ENCODE assay signal across 13 mouse cellular contexts in genomic region chr8:29978585-29979505, GRCm38 (mm10).
DNase-seq lines count a peak whose midpoint lies in the region; ATAC-seq lines count a peak whose summit lies in the region.
"Had no signal": no experiment of that assay in that cellular context is flagged by ENCODE, and none has a peak within 500 bp of the region (broad histone marks: within the 10 kb centered on the region; RNA-seq: fewer than 3 reads in every experiment).

No protein-coding gene starts in this region.

- no peak overlapping the region for H3K4me2 ChIP-seq in midbrain, embryonic 11.5 days
- no peak overlapping the region for H3K4me2 ChIP-seq in forebrain, embryonic 16.5 days (ENCODE audit: low read length)
- 0 out of 2 replicates have a peak overlapping the region, but pooled peaks have one; percentile 10 for H3K4me2 ChIP-seq in midbrain, embryonic 14.5 days (ENCODE audit: low read length)

- H3K36me3 ChIP-seq in midbrain, embryonic 11.5 days (ENCODE audit: control insufficient read depth, insufficient read depth, low read length): no peaks in the 10 kb centered on the region
- H3K36me3 ChIP-seq in midbrain, embryonic 10.5 days: no peaks in the 10 kb centered on the region
- H3K36me3 ChIP-seq in forebrain, embryonic 16.5 days (ENCODE audit: control insufficient read depth, insufficient read depth): no peaks in the 10 kb centered on the region
- H3K36me3 ChIP-seq in midbrain, embryonic 14.5 days (ENCODE audit: control insufficient read depth, insufficient read depth, low read length): no peaks in the 10 kb centered on the region

- 59% methylated on average over 10 of the region's 10 CpGs for WGBS in midbrain, embryonic 11.5 days
- WGBS in midbrain, embryonic 10.5 days: 67% methylated on average over 10 of the region's 10 CpGs
- WGBS in forebrain, embryonic 16.5 days: 8% methylated on average over 10 of the region's 10 CpGs
- 23% methylated on average over 10 of the region's 10 CpGs for WGBS in midbrain, embryonic 14.5 days

- peak; percentile 20 for DNase-seq in embryo, embryonic 11 days
- DNase-seq in embryo, embryonic 10 days (ENCODE audit: low spot score): no peak
- DNase-seq in midbrain, embryonic 11.5 days (ENCODE audit: low spot score, missing footprints): peak; percentile 57
- no peak for DNase-seq in midbrain, embryonic 10.5 days (ENCODE audit: low spot score)
- peak; percentile 72 for DNase-seq in midbrain, embryonic 14.5 days
- DNase-seq in adipocyte (ENCODE audit: low spot score): no peak
- DNase-seq in ovary, postnatal 10 days (ENCODE audit: low spot score): no peak
- DNase-seq: cerebellum, postnatal 14 days; liver; lung, postnatal 10 days; thymus, postnatal 14 days had no signal

- ATAC-seq in midbrain, embryonic 11.5 days (ENCODE audit: low FRiP score): no peak
- peak; percentile 79 for ATAC-seq in forebrain, embryonic 16.5 days
- peak; percentile 48; the same call in 1 of the 2 replicates for ATAC-seq in midbrain, embryonic 14.5 days (ENCODE audit: low FRiP score, low TSS enrichment)
- ATAC-seq: intestine, embryonic 16.5 days had no signal

- H3K27ac ChIP-seq in midbrain, embryonic 11.5 days (ENCODE audit: low read depth, low read length): no peak overlapping the region
- H3K27ac ChIP-seq in midbrain, embryonic 10.5 days (replicated peaks): no peak overlapping the region
- no peak overlapping the region for H3K27ac ChIP-seq in forebrain, embryonic 16.5 days (ENCODE audit: low read length)
- no peak overlapping the region for H3K27ac ChIP-seq in midbrain, embryonic 14.5 days (replicated peaks; ENCODE audit: low read depth, low read length)

- no peak overlapping the region for H3K4me3 ChIP-seq in midbrain, embryonic 11.5 days (ENCODE audit: low read depth, low read length)
- no peak overlapping the region for H3K4me3 ChIP-seq in midbrain, embryonic 10.5 days
- H3K4me3 ChIP-seq in forebrain, embryonic 16.5 days (replicated peaks; ENCODE audit: low read length): no peak overlapping the region
- H3K4me3 ChIP-seq in midbrain, embryonic 14.5 days (replicated peaks; ENCODE audit: low read depth, low read length): no peak overlapping the region

- H3K27me3 ChIP-seq in midbrain, embryonic 11.5 days (ENCODE audit: control insufficient read depth, insufficient read depth, low read length): no peaks in the 10 kb centered on the region
- no peaks in the 10 kb centered on the region for H3K27me3 ChIP-seq in midbrain, embryonic 10.5 days (ENCODE audit: low read depth, poor library complexity, severe bottlenecking)
- no peaks in the 10 kb centered on the region for H3K27me3 ChIP-seq in forebrain, embryonic 16.5 days (replicated peaks; ENCODE audit: control insufficient read depth, insufficient read depth, low read length)
- H3K27me3 ChIP-seq in midbrain, embryonic 14.5 days (ENCODE audit: control insufficient read depth, insufficient read depth, low read length): no peaks in the 10 kb centered on the region

- no peak overlapping the region for H3K9ac ChIP-seq in midbrain, embryonic 11.5 days (ENCODE audit: low read length)
- H3K9ac ChIP-seq in forebrain, embryonic 16.5 days (replicated peaks; ENCODE audit: low read depth, low read length): no peak overlapping the region
- H3K9ac ChIP-seq in midbrain, embryonic 14.5 days (replicated peaks; ENCODE audit: low read length): no peak overlapping the region

- H3K4me1 ChIP-seq in midbrain, embryonic 11.5 days (ENCODE audit: control insufficient read depth, insufficient read depth, low read length): no peaks in the 10 kb centered on the region
- 0 out of 2 replicates have a peak, but pooled peaks cover 2% of the 10 kb centered on the region for H3K4me1 ChIP-seq in midbrain, embryonic 10.5 days
- H3K4me1 ChIP-seq in forebrain, embryonic 16.5 days (replicated peaks; ENCODE audit: control insufficient read depth, insufficient read depth, low read length): peaks cover 6% of the 10 kb centered on the region; the same call in 1 of the 2 replicates
- 0 out of 2 replicates have a peak, but pooled peaks cover 8% of the 10 kb centered on the region for H3K4me1 ChIP-seq in midbrain, embryonic 14.5 days (ENCODE audit: control insufficient read depth, insufficient read depth, low read length)

- no peaks in the 10 kb centered on the region for H3K9me3 ChIP-seq in midbrain, embryonic 11.5 days (ENCODE audit: control insufficient read depth, low read length)
- H3K9me3 ChIP-seq in midbrain, embryonic 10.5 days (replicated peaks): no peaks in the 10 kb centered on the region
- no peaks in the 10 kb centered on the region for H3K9me3 ChIP-seq in forebrain, embryonic 16.5 days (ENCODE audit: control insufficient read depth, low read length)
- H3K9me3 ChIP-seq in midbrain, embryonic 14.5 days (ENCODE audit: control insufficient read depth, low read length): no peaks in the 10 kb centered on the region

Comparison
In these comparisons a context has a peak if more than half of its experiments do, and no peak if none do; other contexts are left out.
1. DNase-seq: peak in embryo, embryonic 11 days (single experiment), midbrain, embryonic 11.5 days (single experiment) and midbrain, embryonic 14.5 days (single experiment); none in embryo, embryonic 10 days (single experiment), midbrain, embryonic 10.5 days (single experiment), adipocyte (single experiment) and ovary, postnatal 10 days (single experiment).